Mouse (Mus musculus): ENCODE measurements around the gene Ryr1. TPM values are rescaled to one million over a fixed set of nuclear protein-coding genes. Genes with fewer than 3 reads are reported as not detected.
"Not testable (repeated sequence)": the region's sequence is repeated elsewhere in the genome, so short reads cannot be mapped to it uniquely, and the experiment has no call there.

Ryr1 gene
- total RNA-seq, 2 experiments from 2014 or later, result not detected

- ATAC-seq (replicated peaks; ENCODE audit: low FRiP score, poor library complexity, severe bottlenecking), result no peak
Observed at GRCm38 (mm10) chr7:29088817-29089216, 36.2 kb downstream of the Ryr1 start.

- ATAC-seq (replicated peaks; ENCODE audit: low FRiP score, poor library complexity, severe bottlenecking), result no peak
Observed at GRCm38 (mm10) chr7:29086902-29087301, 38.1 kb downstream of the Ryr1 start.

GRCm38 (mm10) chr7:29085981-29086380, 39.0 kb downstream of the Ryr1 start:
- no peak for ATAC-seq (replicated peaks; ENCODE audit: low FRiP score, poor library complexity, severe bottlenecking)

- no peak for ATAC-seq (replicated peaks; ENCODE audit: low FRiP score, poor library complexity, severe bottlenecking)
Observed at GRCm38 (mm10) chr7:29084411-29084810, 40.6 kb downstream of the Ryr1 start.

GRCm38 (mm10) chr7:29079419-29079950, 45.5 kb downstream of the Ryr1 start:
- ATAC-seq (replicated peaks; ENCODE audit: low FRiP score, poor library complexity, severe bottlenecking), result no peak

GRCm38 (mm10) chr7:29076977-29077376, 48.0 kb downstream of the Ryr1 start:
- no peak for ATAC-seq (replicated peaks; ENCODE audit: low FRiP score, poor library complexity, severe bottlenecking)

- ATAC-seq (replicated peaks; ENCODE audit: low FRiP score, poor library complexity, severe bottlenecking), result no peak
Observed at GRCm38 (mm10) chr7:29075208-29075607, 49.8 kb downstream of the Ryr1 start.

GRCm38 (mm10) chr7:29072689-29073088, 52.3 kb downstream of the Ryr1 start:
- no peak for ATAC-seq (replicated peaks; ENCODE audit: low FRiP score, poor library complexity, severe bottlenecking)

GRCm38 (mm10) chr7:29071169-29071891, 53.6 kb downstream of the Ryr1 start:
- ATAC-seq (replicated peaks; ENCODE audit: low FRiP score, poor library complexity, severe bottlenecking), result no peak

- ATAC-seq (replicated peaks; ENCODE audit: low FRiP score, poor library complexity, severe bottlenecking), result no peak
Observed at GRCm38 (mm10) chr7:29070364-29071168, 54.4 kb downstream of the Ryr1 start.

GRCm38 (mm10) chr7:29067758-29068157, 57.2 kb downstream of the Ryr1 start:
- ATAC-seq (replicated peaks; ENCODE audit: low FRiP score, poor library complexity, severe bottlenecking), result no peak

GRCm38 (mm10) chr7:29063476-29063875, 61.5 kb downstream of the Ryr1 start:
- not testable (repeated sequence) for ATAC-seq (replicated peaks; ENCODE audit: low FRiP score, poor library complexity, severe bottlenecking)

GRCm38 (mm10) chr7:29061522-29062037, 63.4 kb downstream of the Ryr1 start:
- ATAC-seq (replicated peaks; ENCODE audit: low FRiP score, poor library complexity, severe bottlenecking), result no peak

- ATAC-seq (replicated peaks; ENCODE audit: low FRiP score, poor library complexity, severe bottlenecking), result no peak
Observed at GRCm38 (mm10) chr7:29059445-29059844, 65.5 kb downstream of the Ryr1 start.

- no peak for ATAC-seq (replicated peaks; ENCODE audit: low FRiP score, poor library complexity, severe bottlenecking)
Observed at GRCm38 (mm10) chr7:29052821-29053220, 72.2 kb downstream of the Ryr1 start.

GRCm38 (mm10) chr7:29050797-29051196, 74.2 kb downstream of the Ryr1 start:
- peak; percentile 61; the same call in 1 of the 2 replicates for ATAC-seq (replicated peaks; ENCODE audit: low FRiP score, poor library complexity, severe bottlenecking)

GRCm38 (mm10) chr7:29048615-29049014, 76.4 kb downstream of the Ryr1 start:
- ATAC-seq (replicated peaks; ENCODE audit: low FRiP score, poor library complexity, severe bottlenecking), result no peak

- no peak for ATAC-seq (replicated peaks; ENCODE audit: low FRiP score, poor library complexity, severe bottlenecking)
Observed at GRCm38 (mm10) chr7:29048070-29048469, 76.9 kb downstream of the Ryr1 start.

GRCm38 (mm10) chr7:29046533-29046932, 78.4 kb downstream of the Ryr1 start:
- no peak for ATAC-seq (replicated peaks; ENCODE audit: low FRiP score, poor library complexity, severe bottlenecking)

GRCm38 (mm10) chr7:29044302-29044701, 80.7 kb downstream of the Ryr1 start:
- ATAC-seq (replicated peaks; ENCODE audit: low FRiP score, poor library complexity, severe bottlenecking), result no peak

- no peak for ATAC-seq (replicated peaks; ENCODE audit: low FRiP score, poor library complexity, severe bottlenecking)
Observed at GRCm38 (mm10) chr7:29043674-29044057, 81.3 kb downstream of the Ryr1 start.

Measured in erythroblast, adult 5-6 weeks (primary cell).